Mouse (Mus musculus) frontal cortex, postnatal 14 days (tissue): Measurements from ENCODE around the gene Mtfr2.

Source experiments
- DNase-seq, 2 experiments: peaks; one replicate each; pipeline ENCODE4 v3.0.0; 2022; ENCODE audit warnings: low spot score in 2 of 2

Mtfr2 gene

GRCm38 (mm10) chr10:20347285-20348214 lies at the start of gene Mtfr2:
Mtfr2 (plus strand) TSS chr10:20347770.
- DNase-seq, result peak; percentile 88 to 96

GRCm38 (mm10) chr10:20298152-20298920 lies 49.2 kb upstream of the Mtfr2 start:
- no peak for DNase-seq

- DNase-seq, result no peak
Observed at GRCm38 (mm10) chr10:20299114-20299513, 48.5 kb upstream of the Mtfr2 start.

GRCm38 (mm10) chr10:20310969-20311769 lies 36.4 kb upstream of the Mtfr2 start:
- DNase-seq, result no peak

GRCm38 (mm10) chr10:20311918-20312735 lies 35.4 kb upstream of the Mtfr2 start, which contains the start of gene Bclaf1:
Bclaf1 (plus strand) TSS chr10:20312469.
- peak; percentile 98 to 99 for DNase-seq

- peak; percentile 82 to 87 for DNase-seq
Observed at GRCm38 (mm10) chr10:20312736-20313301, 34.8 kb upstream of the Mtfr2 start.

- no peak for DNase-seq
Observed at GRCm38 (mm10) chr10:20313447-20313846, 34.1 kb upstream of the Mtfr2 start.

GRCm38 (mm10) chr10:20313941-20314340 lies 33.6 kb upstream of the Mtfr2 start:
- no peak for DNase-seq

GRCm38 (mm10) chr10:20314797-20315196 lies 32.8 kb upstream of the Mtfr2 start:
- no peak for DNase-seq

GRCm38 (mm10) chr10:20317466-20317865 lies 30.1 kb upstream of the Mtfr2 start:
- no peak for DNase-seq

GRCm38 (mm10) chr10:20326226-20326625 lies 21.3 kb upstream of the Mtfr2 start:
- no peak for DNase-seq

- DNase-seq, result no peak
Observed at GRCm38 (mm10) chr10:20331262-20331661, 16.3 kb upstream of the Mtfr2 start.

- DNase-seq, result no peak
Observed at GRCm38 (mm10) chr10:20337872-20338271, 9.7 kb upstream of the Mtfr2 start.

GRCm38 (mm10) chr10:20345736-20346135 lies 1.8 kb upstream of the Mtfr2 start:
- DNase-seq, result no peak

- DNase-seq, result no peak
Observed at GRCm38 (mm10) chr10:20348894-20349293, 1.3 kb downstream of the Mtfr2 start.

- no peak for DNase-seq
Observed at GRCm38 (mm10) chr10:20361542-20362449, 14.2 kb downstream of the Mtfr2 start.

- no peak for DNase-seq
Observed at GRCm38 (mm10) chr10:20362450-20363118, 15.0 kb downstream of the Mtfr2 start.

GRCm38 (mm10) chr10:20372046-20372445 lies 24.5 kb downstream of the Mtfr2 start:
- DNase-seq, result no peak

- no peak for DNase-seq
Observed at GRCm38 (mm10) chr10:20377621-20378020, 30.1 kb downstream of the Mtfr2 start.
